Mouse (Mus musculus): ENCODE results near the gene Rbfox2.

DNA sequence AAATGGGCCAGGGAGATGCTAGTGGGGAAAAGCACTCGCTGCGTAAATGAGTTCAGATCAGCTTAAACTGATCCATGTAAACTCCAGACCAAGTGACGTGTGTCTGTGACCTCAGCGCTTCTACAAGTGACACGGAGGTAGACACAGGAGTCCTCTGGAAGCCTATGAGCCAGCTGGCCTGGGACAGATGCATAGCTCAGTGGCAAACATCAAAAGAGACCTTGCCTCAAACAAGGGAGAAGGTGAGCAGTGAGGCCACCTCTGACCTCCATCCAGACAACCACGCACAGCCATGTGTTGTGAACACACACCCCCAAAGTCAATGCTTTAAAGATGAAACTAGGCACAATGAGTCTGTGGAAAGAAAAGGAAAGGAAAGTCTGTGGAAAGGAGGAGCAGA, 164.5 kb downstream of the Rbfox2 start:
- TF ChIP-seq EP300 (optimal IDR thresholded peaks at IDR 0.05) = no peak
- TF ChIP-seq CTCF (IDR thresholded peaks at IDR 0.05; ENCODE audit: low read depth) = no peak
